Mouse (Mus musculus) testis, postnatal 14 days (tissue): ENCODE results near the gene Dhrs7.
"Not testable (repeated sequence)": the region's sequence is repeated elsewhere in the genome, so short reads cannot be mapped to it uniquely, and the experiment has no call there.

Source experiments
- DNase-seq: peaks from one replicate; pipeline ENCODE4 v3.0.0; 2021; ENCODE audit warnings: low spot score

Gene Dhrs7

GRCm38 (mm10) chr12:72664735-72665337, at the start of gene Dhrs7:
Gene Dhrs7, minus strand, starts transcription at chr12:72664909.
- DNase-seq: peak; percentile 83

GRCm38 (mm10) chr12:72709981-72710380, 45.3 kb upstream of the Dhrs7 start:
- DNase-seq: no peak

- DNase-seq: no peak
These were observed 39.4 kb upstream of the Dhrs7 start for GRCm38 (mm10) chr12:72704068-72704467.

GRCm38 (mm10) chr12:72700013-72700412, 35.3 kb upstream of the Dhrs7 start:
- no peak for DNase-seq

GRCm38 (mm10) chr12:72694901-72695463, 30.3 kb upstream of the Dhrs7 start:
- DNase-seq: no peak

- DNase-seq: peak; percentile 12
These were observed 29.7 kb upstream of the Dhrs7 start for GRCm38 (mm10) chr12:72694438-72694837.

- no peak for DNase-seq
These were observed 29.2 kb upstream of the Dhrs7 start for GRCm38 (mm10) chr12:72693895-72694294.

GRCm38 (mm10) chr12:72688281-72688680, 23.6 kb upstream of the Dhrs7 start:
- not testable (repeated sequence) for DNase-seq

GRCm38 (mm10) chr12:72687741-72688140, 23.0 kb upstream of the Dhrs7 start:
- DNase-seq: not testable (repeated sequence)

GRCm38 (mm10) chr12:72686566-72686965, 21.9 kb upstream of the Dhrs7 start:
- DNase-seq: not testable (repeated sequence)

- DNase-seq: no peak
These were observed 18.9 kb upstream of the Dhrs7 start for GRCm38 (mm10) chr12:72683612-72684011.

- DNase-seq: peak; percentile 58
These were observed 18.0 kb upstream of the Dhrs7 start for GRCm38 (mm10) chr12:72682511-72683282.

- no peak for DNase-seq
These were observed 17.2 kb upstream of the Dhrs7 start for GRCm38 (mm10) chr12:72681919-72682318.

- no peak for DNase-seq
These were observed 14.9 kb upstream of the Dhrs7 start for GRCm38 (mm10) chr12:72679635-72680034.

- DNase-seq: no peak
These were observed 10.1 kb upstream of the Dhrs7 start for GRCm38 (mm10) chr12:72674820-72675219.

- DNase-seq: no peak
These were observed 9.5 kb upstream of the Dhrs7 start for GRCm38 (mm10) chr12:72674079-72674797.

GRCm38 (mm10) chr12:72671516-72672135, 6.9 kb upstream of the Dhrs7 start:
- DNase-seq: no peak

- no peak for DNase-seq
These were observed 6.2 kb upstream of the Dhrs7 start for GRCm38 (mm10) chr12:72670921-72671320.

- DNase-seq: no peak
These were observed 3.3 kb upstream of the Dhrs7 start for GRCm38 (mm10) chr12:72667868-72668469.

- DNase-seq: no peak
These were observed 1.3 kb upstream of the Dhrs7 start for GRCm38 (mm10) chr12:72666015-72666414.

GRCm38 (mm10) chr12:72664020-72664734, 532 bp downstream of the Dhrs7 start:
- no peak for DNase-seq
